Mouse (Mus musculus): ENCODE data around the gene Pla1a.

The Pla1a gene

GRCm38 (mm10) chr16:38369000-38369399 is 63.9 kb downstream of the Pla1a start:
- no peak for DNase-seq (ENCODE audit: low read depth)

GRCm38 (mm10) chr16:38368336-38368735 is 64.6 kb downstream of the Pla1a start:
- no peak for DNase-seq (ENCODE audit: low read depth)

DNA sequence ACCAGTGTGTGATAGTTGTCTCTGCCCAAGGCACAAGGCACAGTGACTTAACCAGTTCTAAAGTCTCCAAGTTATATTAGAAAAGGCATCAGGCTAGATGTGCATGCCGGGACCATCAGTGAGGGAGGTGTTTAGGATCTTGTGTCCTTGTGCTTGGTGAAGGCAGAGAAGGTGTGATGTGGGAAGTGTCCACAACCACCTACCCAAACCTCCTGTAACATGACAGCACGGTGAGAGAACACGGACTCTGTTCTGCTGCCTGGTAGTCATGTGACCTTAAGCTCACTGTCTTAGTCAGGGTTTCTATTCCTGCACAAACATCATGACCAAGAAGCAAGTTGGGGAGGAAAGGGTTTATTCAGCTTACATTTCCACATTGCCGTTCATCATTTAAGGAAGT is 66.7 kb downstream of the Pla1a start:
- no peak for DNase-seq (ENCODE audit: low read depth)

DNA sequence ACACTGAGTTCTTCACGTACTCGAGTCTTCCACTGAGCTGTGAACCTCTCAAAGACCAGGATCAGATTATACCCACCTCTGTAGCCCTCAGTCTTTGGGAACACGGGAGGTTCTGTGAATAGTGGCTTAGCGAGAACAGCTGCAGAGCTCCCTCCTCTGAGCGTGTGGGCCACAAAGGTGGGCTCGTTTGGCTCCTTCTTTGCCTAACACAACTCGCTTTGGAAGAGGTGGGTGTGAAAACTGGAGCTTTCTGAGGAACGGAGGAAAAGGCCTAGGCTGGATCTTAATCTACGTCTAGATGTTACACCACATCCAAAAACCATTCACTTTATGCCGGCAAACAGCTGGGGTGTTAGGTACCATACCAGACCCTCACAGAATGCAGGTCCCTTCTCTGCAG is 67.6 kb downstream of the Pla1a start:
- no peak for DNase-seq (ENCODE audit: low read depth)

DNA sequence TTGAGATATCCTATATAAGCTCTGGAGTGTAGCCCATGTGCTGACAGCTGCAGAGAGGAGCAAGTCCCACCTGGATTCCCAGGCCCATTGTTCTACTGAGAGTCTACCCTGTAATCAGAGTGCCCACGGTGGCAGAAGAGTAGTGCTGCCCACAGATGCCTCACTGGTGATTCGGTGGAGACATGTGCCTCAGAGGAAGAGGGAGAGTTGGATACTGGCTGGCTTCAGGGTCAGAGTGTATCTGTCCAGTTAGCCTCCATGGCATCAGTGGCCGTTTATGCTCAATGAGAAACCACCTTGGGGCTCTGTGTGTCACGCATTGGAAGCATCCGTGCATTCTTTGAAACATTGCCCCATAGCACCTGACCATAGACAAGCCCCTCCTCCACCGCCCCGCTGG is 69.3 kb downstream of the Pla1a start:
- DNase-seq (ENCODE audit: low read depth): no peak

DNA sequence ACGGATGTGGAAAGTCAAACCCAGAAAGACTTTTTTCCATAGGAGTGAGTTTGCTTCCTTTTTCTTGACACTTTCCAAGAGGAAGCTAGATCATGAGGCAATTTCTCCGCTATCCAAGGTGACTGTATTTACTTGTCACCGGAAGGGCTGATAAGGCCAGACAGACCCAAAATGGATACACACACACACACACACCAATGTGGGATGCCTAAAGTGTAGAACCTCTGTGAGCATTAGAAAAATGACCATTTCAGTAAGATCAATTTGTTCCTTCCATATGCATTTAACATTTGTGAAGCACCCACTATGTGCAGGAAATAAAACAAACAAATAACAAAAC is 69.7 kb downstream of the Pla1a start:
- no peak for DNase-seq (ENCODE audit: low read depth)

DNA sequence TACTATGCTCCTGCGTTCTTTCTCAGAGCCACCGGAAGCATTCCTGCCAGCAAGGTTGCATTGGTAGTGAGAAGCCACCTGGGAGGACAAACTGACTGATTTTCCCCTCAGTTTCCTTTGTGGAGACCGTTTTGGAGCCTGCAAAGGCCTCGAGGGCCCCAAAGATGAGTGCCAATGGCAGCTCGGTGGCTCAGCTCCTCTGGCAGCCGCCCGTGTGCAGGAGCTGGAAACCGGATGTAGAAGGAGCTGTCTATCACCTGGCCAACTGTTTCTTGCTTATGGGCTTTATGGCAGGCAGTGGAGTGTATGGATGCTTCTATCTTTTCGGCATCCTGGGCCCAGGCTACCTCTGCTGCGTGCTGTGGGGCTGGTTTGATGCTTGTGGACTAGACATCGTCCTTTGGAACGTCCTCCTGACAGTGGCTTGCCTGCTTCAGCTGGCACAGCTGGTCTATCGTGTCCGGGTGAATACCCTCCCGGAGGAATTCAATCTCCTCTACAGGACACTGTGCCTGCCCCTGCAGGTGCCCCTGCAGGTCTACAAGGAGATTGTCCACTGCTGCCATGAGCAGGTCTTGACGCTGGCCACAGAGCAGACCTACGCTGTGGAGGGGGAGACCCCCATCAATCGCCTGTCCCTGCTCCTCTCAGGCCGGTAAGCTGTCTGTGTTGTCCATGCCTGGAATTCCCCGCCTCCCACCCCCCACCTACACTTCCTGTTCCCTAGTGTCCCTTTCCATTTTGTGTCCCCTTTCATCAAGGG is 70.3 kb downstream of the Pla1a start:
- DNase-seq (ENCODE audit: low read depth): no peak

- no peak for DNase-seq (ENCODE audit: low read depth)
These were observed 71.0 kb downstream of the Pla1a start, which contains the start of gene Popdc2 for GRCm38 (mm10) chr16:38361933-38362332. Popdc2 (plus strand) TSS chr16:38362209.

GRCm38 (mm10) chr16:38360317-38360716 is 72.6 kb downstream of the Pla1a start:
- no peak for DNase-seq (ENCODE audit: low read depth)

- DNase-seq (ENCODE audit: low read depth): no peak
These were observed 73.1 kb downstream of the Pla1a start for GRCm38 (mm10) chr16:38359857-38360256.

DNA sequence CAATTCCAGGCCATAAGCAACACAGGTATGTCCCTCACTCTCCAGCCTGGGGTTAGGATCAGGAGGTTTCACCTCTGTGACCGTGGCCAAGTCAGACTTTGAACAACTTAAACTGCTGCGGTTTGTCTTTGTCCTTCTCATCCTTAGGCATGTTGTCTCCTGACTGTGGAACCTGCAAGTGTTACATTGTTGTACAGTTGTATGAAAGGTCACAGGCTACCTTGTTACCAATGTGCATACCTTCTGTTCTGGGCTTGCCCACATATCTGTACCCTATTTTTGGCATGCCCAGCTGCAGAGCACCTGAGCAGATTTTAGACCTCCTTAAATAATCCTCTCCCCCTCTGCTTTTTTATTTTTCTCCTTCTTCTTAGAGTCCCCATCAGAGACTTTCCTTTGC is 73.7 kb downstream of the Pla1a start:
- no peak for DNase-seq (ENCODE audit: low read depth)

DNA sequence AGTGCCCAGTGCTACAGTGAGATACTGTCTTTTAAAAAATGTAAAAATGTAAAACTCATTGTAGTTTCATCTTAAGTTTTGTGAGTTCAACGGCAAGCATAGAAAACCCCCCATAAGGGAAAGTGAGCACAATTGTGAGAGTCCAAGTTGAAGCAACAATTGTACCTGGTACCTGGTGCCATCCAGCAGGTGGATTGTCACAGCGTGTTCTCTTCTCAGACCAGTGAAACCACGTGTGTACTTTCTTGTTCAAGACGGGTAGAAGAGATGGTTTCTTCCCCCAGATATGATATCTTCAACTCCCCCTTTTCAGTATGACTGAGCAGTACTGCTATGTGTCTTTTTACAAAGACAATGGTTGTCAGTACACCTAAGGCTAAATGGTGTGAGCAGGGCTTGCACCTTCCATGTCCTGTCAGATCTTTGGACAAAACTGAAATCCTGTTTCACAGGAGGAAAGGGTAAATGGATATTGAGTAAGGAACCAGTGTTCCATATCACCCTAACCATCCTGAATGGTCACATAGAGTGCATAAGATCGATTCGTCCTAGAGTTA is 74.6 kb downstream of the Pla1a start:
- no peak for DNase-seq (ENCODE audit: low read depth)

GRCm38 (mm10) chr16:38354185-38354913 is 78.6 kb downstream of the Pla1a start:
- no peak for DNase-seq (ENCODE audit: low read depth)

GRCm38 (mm10) chr16:38353642-38354041 is 79.3 kb downstream of the Pla1a start:
- peak; percentile 38 for DNase-seq (ENCODE audit: low read depth)

DNA sequence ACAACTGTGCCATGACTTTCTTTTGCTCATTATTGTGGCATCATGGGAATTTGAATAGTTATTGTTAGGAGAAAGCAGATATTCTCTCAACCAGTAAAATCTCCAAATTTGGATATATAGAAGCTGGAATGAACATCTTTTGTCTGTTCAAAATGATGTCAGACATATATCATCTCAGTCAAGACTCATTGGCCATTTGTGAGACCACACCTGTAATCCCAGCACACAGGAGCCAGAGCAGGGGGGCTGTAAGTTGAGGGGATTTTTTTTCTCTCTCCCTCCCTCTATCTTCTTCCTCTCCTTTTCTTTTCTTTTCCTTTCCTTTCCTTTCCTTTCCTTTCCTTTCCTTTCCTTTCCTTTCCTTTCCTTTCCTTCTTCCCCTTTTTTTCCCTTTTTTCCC is 80.1 kb downstream of the Pla1a start:
- DNase-seq (ENCODE audit: low read depth): peak; percentile 20

DNA sequence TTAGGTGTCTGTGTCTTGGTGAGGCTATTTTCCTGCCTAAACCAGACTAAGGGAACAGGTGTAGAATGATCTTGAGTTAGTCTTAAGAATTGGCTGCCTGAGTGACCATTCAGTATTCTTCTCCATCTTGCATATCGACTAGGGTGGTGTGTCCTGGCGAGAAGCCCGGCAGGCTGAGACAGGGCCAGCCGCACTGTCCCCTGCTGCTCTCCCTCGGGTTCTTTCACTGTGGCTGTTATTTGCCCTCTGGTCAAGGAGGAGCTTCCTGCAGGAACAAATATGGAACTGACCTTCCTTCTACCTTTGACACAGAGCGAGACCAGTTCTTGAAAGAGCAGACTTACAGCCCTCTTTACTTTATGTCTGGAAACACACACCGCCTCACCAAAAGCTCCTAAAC is 80.9 kb downstream of the Pla1a start:
- no peak for DNase-seq (ENCODE audit: low read depth)

DNA sequence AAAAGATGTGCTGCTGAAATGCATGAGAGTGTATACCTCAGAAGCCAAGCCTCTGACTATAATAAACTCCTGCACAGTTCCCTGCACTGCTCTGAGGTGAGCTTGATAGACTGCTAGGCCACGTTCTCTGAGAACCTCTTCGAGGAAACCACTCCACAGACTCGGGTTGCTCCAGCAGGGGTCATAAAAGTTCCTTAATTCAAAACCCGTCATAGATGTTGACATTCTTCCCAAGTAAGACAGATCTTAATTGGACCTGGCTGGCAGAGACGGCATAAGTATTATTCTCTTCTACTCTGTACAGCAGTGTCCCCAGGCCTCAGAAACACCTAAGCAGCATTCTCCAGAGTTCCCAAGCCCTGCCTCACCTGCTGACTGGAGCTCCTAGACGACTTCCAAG is 82.0 kb downstream of the Pla1a start:
- no peak for DNase-seq (ENCODE audit: low read depth)

DNA sequence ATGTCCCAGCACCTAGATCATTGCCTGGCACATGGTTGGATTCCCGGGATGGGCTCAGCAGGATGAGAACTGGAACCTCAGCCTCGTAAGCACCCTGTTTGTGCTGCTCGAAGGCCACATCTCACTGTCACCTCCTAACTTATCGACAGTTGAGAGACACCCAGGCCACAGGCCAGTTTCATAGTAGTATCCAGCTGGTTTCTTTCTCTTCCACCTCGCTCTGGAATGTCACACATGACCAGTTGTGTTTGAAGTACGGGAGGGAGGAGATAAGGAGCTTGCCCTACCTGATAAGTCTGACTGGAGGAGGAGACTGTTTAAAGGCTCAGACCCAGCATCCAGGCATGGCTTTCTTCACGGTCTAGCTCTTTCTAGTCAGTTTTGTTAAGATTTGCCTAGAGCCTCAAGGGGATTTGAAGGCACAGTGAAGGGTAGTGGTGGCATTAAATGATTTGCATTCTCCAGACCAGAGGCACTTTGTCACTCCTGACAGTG is 82.5 kb downstream of the Pla1a start:
- no peak for DNase-seq (ENCODE audit: low read depth)

GRCm38 (mm10) chr16:38349881-38350280 is 83.1 kb downstream of the Pla1a start:
- no peak for DNase-seq (ENCODE audit: low read depth)

DNA sequence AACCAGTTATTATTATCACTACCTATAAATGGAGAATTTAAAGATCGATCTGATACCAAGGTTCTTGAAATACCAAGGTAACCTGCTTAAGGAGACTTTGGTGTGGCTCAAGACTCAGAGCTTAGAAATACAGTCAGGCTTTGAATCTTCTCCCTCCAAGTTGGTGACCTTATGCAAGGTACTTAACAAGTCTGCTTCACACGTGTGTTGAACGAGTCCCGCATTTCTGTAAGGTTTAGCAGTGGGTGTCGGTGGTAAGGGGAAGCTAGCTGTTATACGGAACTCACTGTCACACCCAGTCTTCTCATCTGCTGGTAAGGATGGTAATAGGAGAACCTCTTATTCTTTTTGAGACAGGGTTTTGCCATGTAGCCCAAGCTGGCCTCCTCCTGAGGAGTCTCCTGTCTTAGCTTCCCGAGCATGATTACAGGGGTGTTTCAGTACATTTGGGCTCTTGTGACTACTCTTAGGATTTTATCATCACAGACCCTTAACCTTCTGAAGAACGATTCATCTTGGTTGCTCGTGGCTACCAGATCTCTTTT is 84.7 kb downstream of the Pla1a start:
- no peak for DNase-seq (ENCODE audit: low read depth)

- no peak for DNase-seq (ENCODE audit: low read depth)
These were observed 85.4 kb downstream of the Pla1a start for GRCm38 (mm10) chr16:38347588-38347987.

DNA sequence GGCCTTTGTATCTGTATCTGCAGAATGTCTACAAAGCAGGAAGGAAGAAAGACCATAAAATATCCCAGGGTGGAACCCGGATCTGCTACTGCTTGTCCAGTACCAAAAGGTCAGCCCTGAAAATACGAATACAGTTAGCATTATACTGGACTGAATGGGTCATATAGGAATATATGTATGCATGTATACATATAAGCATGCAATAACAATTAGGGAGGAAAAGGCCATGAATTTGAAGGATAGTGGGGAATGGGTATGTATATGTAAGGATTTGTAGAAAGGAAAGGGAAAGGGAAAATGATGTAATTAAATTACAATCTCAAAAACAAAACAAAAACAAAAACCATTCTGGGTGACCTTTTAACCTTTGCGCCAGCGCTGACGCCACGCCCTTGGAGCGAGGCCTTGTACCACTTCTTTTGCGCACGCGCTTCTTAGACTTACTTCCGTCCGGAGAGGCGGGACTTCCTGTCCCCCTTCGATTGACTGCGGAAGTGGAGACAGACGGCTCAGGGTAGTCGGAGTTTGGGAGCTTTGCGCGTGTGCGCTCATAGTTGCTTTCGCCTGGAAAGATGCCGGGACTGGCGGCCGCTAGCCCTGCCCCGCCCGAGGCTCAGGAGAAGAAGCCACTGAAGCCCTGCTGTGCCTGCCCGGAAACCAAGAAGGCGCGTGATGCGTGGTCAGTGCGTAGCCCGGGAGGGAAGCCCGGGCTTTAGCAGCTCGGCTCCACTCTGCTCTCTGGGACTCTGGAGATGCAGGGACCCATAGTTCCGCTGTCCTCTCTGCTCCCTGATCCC is 86.2 kb downstream of the Pla1a start, which contains the start of the genes Cox17 and Gm21987:
Gene Cox17, plus strand, starts transcription at position 463 of the 797 bp plus-strand sequence.
Gene Gm21987, plus strand, starts transcription at position 512 of the 797 bp plus-strand sequence.
- peak; percentile 95 for DNase-seq (ENCODE audit: low read depth)
